Mouse (Mus musculus) heart, adult 10 weeks (tissue): Measurements from ENCODE around the gene Gm3159. TPM values are rescaled to one million over a fixed set of nuclear protein-coding genes. Genes with fewer than 3 reads are reported as not detected.

Experiments used
- polyA plus RNA-seq: library from polyadenylated mRNA; stranded (reverse); fragments of 350-450 nt; fragmentation: Illumina TruSeq; extraction: RNeasy Lipid Tissue Mini Kit (QIAGEN cat#74804); gene quantifications from one replicate; pipeline ENCODE4 v1.2.3, GENCODE M21; 2014; ENCODE audit warnings: low read depth, low replicate concordance

Gene Gm3159
- polyA plus RNA-seq = not detected

DNA sequence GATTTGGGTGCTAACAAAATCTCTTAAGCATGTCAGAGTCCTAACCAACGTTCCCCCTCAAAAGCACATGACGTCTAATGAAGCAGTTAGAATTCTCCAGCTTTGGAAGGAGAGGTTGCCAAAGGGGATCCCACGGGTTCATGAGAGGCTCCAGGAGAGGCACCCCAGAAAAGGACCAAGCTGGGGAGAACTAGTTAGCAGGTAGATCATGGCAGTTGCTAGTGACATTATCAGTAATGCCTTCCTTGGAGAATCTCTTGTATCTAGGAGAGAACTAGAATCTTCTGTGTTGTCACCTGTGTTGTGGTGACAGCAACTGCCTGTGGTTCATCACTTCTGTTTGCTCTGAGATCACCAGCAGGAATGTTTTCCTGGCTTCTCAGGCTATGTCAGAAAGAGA lies at the start of gene Gm3159:
Gene Gm3159 (plus strand): TSS at position 301 of the 400 bp plus-strand sequence.

DNA sequence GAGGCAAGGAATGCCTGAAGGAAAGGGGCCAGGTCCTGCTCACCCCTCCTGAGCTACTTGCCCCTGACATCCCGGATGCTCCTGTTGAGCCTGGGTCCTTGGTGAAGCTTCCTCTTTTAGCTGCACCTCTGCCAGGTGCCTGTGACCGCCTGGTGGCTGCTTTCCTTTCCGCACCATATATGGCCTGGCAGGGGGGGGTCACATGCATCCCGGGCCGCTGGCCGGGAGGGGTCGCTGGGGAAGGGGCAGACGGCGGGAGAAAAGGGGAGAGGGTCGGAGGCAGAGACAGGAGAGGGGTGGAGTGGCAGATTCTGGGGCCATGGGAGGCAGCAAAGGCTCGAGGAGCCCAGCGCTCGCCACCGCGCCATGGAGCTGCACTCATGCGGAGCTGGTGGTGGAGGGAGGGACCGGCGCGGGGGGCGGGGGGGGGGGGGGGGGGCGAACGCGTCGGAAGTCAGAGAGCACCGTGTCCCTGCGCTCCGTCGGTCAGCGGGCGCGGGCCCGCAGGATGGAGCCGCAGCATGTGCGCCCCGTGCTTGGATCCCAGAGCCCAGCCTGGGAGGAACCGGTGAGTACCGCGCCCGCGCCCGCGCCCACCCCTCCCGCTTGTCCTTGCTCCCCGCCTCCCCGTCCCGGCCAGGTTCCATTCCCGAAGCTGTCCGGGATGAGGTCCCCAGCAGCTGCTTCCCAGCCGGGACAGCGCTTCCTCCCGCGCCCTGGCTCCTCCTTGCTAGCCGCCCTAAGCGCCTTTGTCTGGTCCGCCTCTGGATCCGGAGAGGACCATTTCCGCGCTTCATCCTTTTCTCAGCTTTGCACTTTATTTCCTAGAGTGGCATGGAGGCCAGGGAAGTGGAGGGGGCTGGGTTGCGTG lies 17.9 kb downstream of the Gm3159 start, which contains the start of gene Gm3164:
Gene Gm3164 (plus strand): TSS at position 484 of the 871 bp plus-strand sequence.

DNA sequence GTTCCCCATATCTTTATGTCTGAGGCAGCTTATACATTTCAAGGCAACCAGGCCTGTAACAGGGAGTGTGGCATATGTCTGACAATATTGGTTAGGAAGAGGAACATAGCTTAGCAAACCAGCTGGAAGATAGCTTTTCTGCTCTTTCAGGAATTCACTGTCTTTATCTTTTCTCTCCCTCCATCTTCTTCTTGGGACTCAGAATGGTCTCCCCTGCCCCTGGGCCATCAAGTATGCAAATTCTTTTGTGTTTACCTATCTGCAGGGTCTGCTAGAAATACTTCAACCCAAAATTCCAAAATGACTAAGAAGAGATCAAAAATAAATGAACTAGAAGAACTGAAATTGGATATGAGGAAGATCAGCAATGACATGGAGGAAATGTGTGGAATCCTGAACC lies 33.4 kb downstream of the Gm3159 start, which contains the start of gene Gm3173:
Gene Gm3173 (plus strand): TSS at position 301 of the 400 bp plus-strand sequence.

Other genes with a start within 250 kb of the Gm3159 start
- gene Gm3127, start 232.5 kb upstream of the Gm3159 start, polyA plus RNA-seq = not detected
- gene Gm2974, start 214.9 kb upstream of the Gm3159 start, polyA plus RNA-seq = not detected
- not detected for gene Gm3138, start 147.9 kb upstream of the Gm3159 start, polyA plus RNA-seq
- gene Gm3149, start 80.2 kb upstream of the Gm3159 start, polyA plus RNA-seq = not detected
- not detected for gene 2610042L04Rik, start 62.8 kb upstream of the Gm3159 start, polyA plus RNA-seq
- gene Gm3164, start 17.9 kb downstream of the Gm3159 start, polyA plus RNA-seq = not detected
- not detected for gene Gm3173, start 33.5 kb downstream of the Gm3159 start, polyA plus RNA-seq
- gene Gm3182, start 84.2 kb downstream of the Gm3159 start, polyA plus RNA-seq = not detected
- gene Gm3047, start 157.9 kb downstream of the Gm3159 start, polyA plus RNA-seq = not detected
- not detected for gene Gm8159, start 234.8 kb downstream of the Gm3159 start, polyA plus RNA-seq